Mouse (Mus musculus): ENCODE data around the gene Babam2.
"Not testable (repeated sequence)": the region's sequence is repeated elsewhere in the genome, so short reads cannot be mapped to it uniquely, and the experiment has no call there.

Babam2 gene

DNA sequence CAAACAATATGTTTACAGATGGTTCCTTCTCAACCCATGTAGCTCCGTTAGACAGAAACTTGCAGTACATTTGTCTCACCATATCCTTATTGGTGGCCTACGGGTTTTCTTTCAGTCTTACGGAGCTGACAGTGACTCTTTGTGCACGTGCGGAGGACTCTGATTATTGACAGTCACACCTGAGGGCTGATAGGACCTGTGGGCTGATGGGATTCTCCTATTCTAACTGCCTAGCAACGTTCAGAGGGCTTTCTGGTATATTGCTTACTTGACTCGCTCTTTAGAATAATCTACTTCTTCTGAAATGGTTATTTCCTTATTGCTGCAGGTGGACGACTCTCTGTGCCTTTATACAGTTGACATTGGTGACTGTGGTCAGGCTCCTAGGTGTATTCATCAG lies 243.4 kb downstream of the Babam2 start:
- no peak for DNase-seq (ENCODE audit: low spot score)

DNA sequence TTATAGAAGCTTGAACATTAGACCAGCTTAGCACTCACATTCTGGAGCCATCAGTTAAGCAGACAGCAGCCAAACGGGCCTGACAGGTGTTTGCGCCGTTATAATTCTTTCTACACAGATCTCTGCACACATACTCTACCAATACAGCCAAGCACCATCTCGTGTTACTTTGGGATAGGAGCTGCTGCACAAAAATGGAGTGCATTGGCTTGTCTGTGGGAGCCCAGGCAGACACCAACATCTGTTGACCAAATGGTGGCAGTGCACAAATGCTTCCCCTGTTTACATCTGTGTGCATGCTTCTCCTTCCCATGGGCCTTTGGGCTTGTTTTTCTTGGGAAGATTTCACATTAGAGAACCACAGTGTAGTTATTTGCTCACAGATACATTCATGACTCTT lies 249.7 kb downstream of the Babam2 start:
- DNase-seq (ENCODE audit: low spot score) = no peak

DNA sequence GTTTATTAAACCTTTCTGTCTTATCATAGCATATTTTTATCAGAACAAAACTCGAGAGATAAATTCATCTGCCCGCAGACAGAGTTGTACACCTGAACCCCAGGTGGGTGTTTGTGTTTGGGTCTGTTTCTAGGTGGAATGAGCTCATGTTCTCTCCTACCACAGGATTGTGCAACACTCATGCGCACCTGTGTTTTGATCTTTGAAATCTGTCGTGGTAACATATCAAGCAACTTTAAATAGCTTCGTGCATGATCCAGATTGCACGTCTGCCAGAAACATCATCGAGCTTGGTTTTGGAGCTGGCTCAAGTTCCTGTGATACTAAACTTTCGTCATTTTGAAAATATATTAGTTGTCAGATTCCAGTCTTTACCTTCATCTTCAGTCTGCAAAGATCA lies 251.9 kb downstream of the Babam2 start:
- DNase-seq (ENCODE audit: low spot score) = no peak

DNA sequence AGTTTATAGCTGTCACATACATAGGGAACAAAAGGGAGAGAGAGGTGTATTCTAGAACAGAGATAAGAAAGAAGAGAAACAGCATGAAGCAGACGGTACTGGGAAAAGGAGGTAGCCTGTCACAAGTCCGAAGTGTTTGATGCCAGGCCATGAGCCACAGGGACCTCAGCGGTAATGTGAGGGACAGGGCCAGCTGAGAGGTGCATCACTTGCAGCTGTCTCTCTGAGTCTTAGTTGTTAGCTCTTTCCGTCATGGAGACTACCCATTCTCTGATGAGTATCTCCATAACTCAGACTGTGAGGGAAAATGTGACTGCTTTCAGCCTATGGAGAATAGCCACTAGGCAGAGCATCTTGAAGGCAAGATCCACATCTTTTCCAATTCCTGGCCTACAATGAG lies 253.0 kb downstream of the Babam2 start:
- DNase-seq (ENCODE audit: low spot score) = no peak

- no peak for DNase-seq (ENCODE audit: low spot score)
Observed at GRCm38 (mm10) chr5:31955184-31955583, 257.7 kb downstream of the Babam2 start.

GRCm38 (mm10) chr5:31956336-31956735 lies 258.9 kb downstream of the Babam2 start:
- no peak for DNase-seq (ENCODE audit: low spot score)

- no peak for DNase-seq (ENCODE audit: low spot score)
Observed at GRCm38 (mm10) chr5:31959886-31960285, 262.4 kb downstream of the Babam2 start.

- DNase-seq (ENCODE audit: low spot score) = no peak
Observed at GRCm38 (mm10) chr5:31961423-31961822, 263.9 kb downstream of the Babam2 start.

GRCm38 (mm10) chr5:31962346-31962745 lies 264.9 kb downstream of the Babam2 start:
- no peak for DNase-seq (ENCODE audit: low spot score)

GRCm38 (mm10) chr5:31963352-31963751 lies 265.9 kb downstream of the Babam2 start:
- DNase-seq (ENCODE audit: low spot score) = no peak

GRCm38 (mm10) chr5:31963851-31964250 lies 266.4 kb downstream of the Babam2 start:
- no peak for DNase-seq (ENCODE audit: low spot score)

- DNase-seq (ENCODE audit: low spot score) = no peak
Observed at GRCm38 (mm10) chr5:31966741-31967140, 269.3 kb downstream of the Babam2 start.

- no peak for DNase-seq (ENCODE audit: low spot score)
Observed at GRCm38 (mm10) chr5:31967526-31967925, 270.0 kb downstream of the Babam2 start.

GRCm38 (mm10) chr5:31968046-31968506 lies 270.6 kb downstream of the Babam2 start:
- no peak for DNase-seq (ENCODE audit: low spot score)

- DNase-seq (ENCODE audit: low spot score) = not testable (repeated sequence)
Observed at GRCm38 (mm10) chr5:31972416-31972815, 274.9 kb downstream of the Babam2 start.

DNA sequence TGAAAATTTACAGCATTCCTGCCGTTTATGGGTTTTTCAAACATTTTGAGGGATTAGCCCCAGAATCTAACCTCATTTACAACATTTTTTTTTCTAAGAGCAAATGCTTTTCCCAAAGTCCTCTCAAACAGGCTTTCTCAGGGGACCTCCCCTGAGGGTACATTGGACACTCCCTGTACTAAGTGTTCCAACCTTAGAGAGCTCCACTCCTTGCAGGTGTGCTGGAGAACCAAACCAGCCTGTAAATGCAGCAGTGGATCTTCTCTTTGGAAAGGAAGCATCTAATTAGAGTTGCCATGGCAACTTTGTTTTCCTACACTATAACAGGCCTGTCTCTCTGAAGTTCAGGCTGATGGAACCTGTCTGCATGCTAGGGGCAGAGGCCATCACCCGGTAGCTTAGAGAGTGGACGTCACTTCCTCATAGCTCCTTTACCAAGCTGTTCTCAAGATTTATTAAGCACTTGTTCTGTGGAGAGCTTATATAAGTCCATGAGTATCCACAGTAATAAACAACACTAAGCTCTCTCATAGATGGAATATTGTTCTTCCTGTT lies 277.2 kb downstream of the Babam2 start:
- DNase-seq (ENCODE audit: low spot score) = no peak

DNA sequence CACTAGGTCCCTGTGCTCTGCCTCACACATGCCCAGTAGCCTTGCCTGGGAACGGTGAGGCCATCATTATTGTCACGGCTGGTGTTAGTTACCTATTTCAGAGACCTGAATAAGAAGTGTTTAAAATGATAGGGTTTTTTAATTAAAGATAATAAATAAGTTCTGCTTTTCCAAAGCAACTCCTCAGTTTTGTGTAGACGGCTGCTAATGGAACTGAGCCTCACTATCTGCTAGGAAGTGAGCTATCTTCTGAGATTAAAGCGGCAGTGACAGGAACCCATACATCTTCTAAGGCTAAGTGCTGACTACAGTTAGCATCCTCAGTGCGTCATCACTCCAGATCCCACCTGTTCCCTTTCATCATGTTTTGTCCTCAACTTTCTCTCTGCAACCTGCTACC lies 284.6 kb downstream of the Babam2 start:
- DNase-seq (ENCODE audit: low spot score) = no peak

DNA sequence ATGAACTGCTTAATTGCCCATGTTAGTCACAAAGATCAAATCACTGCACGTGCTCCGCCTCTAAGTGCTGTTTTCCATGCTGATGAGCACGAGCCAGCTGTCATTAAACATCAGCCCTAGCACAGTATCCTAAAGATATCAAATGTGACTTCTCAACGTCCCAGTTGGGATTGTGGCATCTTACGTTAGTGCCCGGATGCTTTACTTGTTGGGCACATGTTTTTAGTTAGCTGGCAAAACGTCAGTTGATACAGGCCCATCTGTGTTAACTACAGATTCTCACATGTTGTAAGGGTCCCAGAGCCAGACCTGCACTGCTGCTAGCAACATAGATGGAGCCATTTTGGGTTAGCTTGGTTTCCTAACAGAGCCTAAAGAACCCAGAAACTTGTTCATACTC lies 285.7 kb downstream of the Babam2 start:
- DNase-seq (ENCODE audit: low spot score) = no peak

DNA sequence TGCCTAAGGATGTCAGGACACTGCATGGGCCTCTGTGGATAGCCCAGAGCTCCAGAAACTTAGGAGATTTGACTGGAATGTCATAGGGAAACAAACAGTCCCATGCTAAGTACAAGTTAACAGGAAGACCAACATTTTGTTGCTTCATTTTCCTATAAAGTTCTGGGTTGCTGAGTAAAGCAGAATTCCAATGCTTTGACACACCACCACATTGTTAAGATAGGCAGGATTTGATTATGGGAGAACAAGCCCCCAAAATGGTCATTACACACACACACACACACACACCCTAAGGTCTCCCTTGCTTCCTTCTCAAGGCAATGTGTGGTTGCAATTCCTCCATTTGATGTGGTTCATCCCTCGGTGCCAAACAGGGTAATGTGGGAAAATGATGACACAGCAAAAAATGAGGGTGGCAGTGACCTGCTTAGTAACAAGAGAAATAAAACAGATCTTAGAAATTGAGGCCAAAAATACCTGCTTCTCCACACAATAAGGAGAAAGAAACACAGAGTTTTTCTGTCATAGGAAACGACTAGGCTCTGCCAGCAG lies 286.4 kb downstream of the Babam2 start:
- no peak for DNase-seq (ENCODE audit: low spot score)

DNA sequence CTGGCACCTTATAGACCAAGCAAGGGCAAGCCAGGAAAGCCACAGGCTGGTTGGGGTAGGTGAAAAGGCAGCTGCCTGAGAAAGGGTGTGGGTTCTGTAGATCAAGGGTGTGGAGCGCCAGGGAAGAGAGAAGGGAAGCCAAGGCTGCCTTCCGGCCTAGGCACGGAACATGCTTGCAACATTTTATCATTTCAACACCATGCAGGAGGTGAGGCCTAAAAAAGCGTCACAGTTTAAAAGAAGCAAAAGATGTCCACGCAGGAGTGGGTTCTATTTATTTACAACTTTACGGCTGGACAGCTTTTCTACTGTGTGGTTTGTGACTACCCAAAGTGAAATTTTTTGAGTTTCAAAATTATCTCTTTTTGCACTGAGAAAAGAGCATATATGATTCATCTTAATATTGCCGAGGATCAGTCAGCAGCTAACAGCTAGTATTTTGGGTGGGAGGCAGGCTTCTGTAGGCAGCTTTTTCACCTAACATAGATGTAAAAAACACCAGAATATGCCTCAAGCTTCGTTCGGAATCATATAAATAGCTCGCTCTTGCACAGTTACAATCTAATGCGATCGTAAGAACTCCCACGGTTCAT lies 287.0 kb downstream of the Babam2 start:
- peak; percentile 37 for DNase-seq (ENCODE audit: low spot score)

DNA sequence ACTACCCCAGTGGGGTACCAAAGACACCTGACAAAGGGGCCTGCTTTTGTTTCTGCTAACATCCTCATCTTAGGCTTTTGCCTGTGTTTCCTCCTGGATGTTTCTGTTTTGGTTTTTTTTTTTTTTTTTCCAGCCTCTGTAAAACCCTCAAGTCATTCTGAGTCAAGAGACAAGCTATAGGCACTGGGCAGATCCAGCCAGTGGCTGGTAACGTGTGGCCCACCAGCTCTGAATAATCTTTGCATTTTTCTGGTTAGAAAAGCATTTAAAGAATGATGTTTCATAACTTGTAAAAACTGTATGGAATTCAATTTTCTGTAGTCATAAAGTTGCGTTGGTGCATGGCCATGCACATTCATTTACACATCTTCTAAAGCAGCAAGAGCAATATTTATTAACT lies 287.5 kb downstream of the Babam2 start:
- no peak for DNase-seq (ENCODE audit: low spot score)

GRCm38 (mm10) chr5:31987541-31988307 lies 290.2 kb downstream of the Babam2 start:
- no peak for DNase-seq (ENCODE audit: low spot score)
